Mouse (Mus musculus): ENCODE results near the gene Siva1. TPM values are rescaled to one million over a fixed set of nuclear protein-coding genes. Genes with fewer than 3 reads are reported as not detected.

Gene Siva1
- polyA plus RNA-seq, 1 experiment from 2014 or later, result 106 TPM

DNA sequence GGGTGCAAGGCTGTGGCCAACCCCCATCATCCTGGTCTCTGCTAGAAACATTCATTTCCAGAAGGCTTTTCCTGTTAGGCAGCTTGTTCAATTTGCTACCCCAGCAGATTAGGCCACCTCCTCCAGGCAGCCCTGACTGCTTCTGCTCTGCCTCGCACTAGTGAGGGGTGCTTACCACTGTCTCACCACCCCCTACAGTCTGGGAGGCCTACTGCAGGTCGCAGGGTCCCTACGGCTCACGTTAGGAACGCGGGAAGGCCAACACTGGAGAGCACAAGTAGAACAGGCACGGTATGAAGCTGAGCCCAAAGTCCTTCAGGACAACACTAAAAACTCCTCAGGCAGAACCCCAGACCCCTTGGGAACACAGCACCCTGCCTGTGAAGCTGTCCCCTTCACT lies 27.4 kb downstream of the Siva1 start:
- peaks cover 39% of the 10 kb centered on the region for H3K36me3 ChIP-seq (replicated peaks)
- H3K9ac ChIP-seq, result no peak overlapping the region
- H3K9me3 ChIP-seq (replicated peaks), result no peaks in the 10 kb centered on the region
- H3K4me2 ChIP-seq, result peak overlapping the region; percentile 96
- peaks cover 69% of the 10 kb centered on the region for H3K4me1 ChIP-seq (replicated peaks)
- no peak overlapping the region for H3K4me3 ChIP-seq (replicated peaks)
- H3K27me3 ChIP-seq, result peaks cover 17% of the 10 kb centered on the region
- no peak overlapping the region for H3K27ac ChIP-seq (replicated peaks)
- no peak for ATAC-seq (ENCODE audit: insufficient read depth)
- WGBS (ENCODE audit: insufficient replicate concordance), result 79% methylated on average over 7 of the region's 7 CpGs

DNA sequence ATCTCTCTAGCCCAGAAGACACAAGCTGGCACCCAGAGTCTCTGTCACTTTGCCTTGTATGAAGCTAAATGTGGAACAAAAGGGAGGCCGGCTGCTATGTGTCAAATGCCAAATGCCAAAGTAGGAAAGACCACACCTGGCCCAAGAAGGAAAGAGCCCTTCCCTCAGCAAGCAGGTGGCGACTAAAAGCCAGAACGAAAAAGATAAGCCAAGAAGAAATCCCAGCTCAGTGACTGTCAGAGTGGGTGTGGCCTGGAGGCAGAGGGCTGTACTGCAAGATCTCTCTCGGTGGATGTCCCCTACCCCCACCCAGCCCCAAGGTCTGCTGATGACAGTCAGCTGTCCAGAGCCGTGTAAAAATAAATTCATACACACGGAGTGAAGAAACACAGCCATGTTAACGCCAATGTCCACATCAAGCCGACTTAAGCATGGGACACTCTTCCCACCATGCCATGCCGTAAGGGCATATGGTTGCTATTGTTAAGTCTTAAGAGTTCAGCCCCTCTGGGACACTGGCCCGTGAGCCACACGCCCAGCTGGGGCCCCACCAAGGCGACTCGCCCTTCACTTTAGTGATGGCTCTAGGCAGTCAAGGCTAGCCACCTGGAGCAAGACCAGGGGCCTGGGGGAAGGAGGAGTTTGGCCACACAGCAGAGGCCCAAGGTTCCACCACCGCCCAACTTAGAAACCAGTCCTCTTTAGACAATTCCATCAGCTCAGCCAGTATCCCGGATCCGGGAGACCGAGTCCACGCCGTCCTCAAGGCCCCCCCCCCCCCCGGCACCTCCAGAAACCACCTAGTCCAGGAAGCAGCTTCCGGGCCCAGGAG lies 28.5 kb downstream of the Siva1 start:
- peak overlapping the region; percentile 83 for H3K9ac ChIP-seq
- H3K4me2 ChIP-seq, result peak overlapping the region; percentile 96
- H3K4me1 ChIP-seq (replicated peaks), result peaks cover 68% of the 10 kb centered on the region
- 4% methylated on average over 19 of the region's 21 CpGs for WGBS (ENCODE audit: insufficient replicate concordance)
- no peaks in the 10 kb centered on the region for H3K9me3 ChIP-seq (replicated peaks)
- peaks cover 28% of the 10 kb centered on the region for H3K27me3 ChIP-seq
- peak overlapping the region; percentile 88 for H3K27ac ChIP-seq (replicated peaks)
- ATAC-seq (ENCODE audit: insufficient read depth), result no peak
- H3K4me3 ChIP-seq (replicated peaks), result peak overlapping the region; percentile 83
- peaks cover 33% of the 10 kb centered on the region for H3K36me3 ChIP-seq (replicated peaks)

DNA sequence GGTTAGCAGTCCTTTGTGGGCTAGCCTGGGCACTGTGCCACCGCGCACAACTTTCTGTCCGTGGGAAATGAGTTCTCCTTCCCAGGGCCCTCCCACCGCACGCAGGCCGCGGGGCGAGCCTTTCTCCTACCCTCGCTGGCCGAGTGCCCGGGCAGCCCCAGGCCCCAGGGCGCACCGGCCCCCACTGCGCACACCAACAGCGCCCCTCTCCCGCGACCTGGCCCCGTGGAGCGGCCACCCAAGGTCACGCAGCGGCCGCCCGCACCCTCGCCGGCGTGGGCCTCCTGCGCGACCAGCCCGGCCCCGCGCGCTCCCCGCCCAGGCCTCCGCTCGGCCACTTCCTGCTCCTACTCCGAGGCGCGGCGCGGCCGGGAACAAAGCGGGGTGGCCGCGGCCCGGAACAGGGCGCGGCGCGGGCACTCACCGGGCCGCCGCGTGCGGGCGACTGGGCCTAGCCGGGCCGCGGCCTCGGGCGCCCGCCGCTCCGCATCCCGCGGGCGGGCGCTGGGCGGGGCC lies 29.2 kb downstream of the Siva1 start:
- peak; percentile 36 for ATAC-seq (ENCODE audit: insufficient read depth)
- peak overlapping the region; percentile 88 for H3K27ac ChIP-seq (replicated peaks)
- no peaks in the 10 kb centered on the region for H3K9me3 ChIP-seq (replicated peaks)
- peak overlapping the region; percentile 83 for H3K9ac ChIP-seq
- H3K27me3 ChIP-seq, result peaks cover 35% of the 10 kb centered on the region
- H3K4me2 ChIP-seq, result peak overlapping the region; percentile 96
- WGBS (ENCODE audit: insufficient replicate concordance), result under 1% methylated on average over 41 of the region's 68 CpGs
- H3K36me3 ChIP-seq (replicated peaks), result peaks cover 26% of the 10 kb centered on the region
- peak overlapping the region; percentile 83 for H3K4me3 ChIP-seq (replicated peaks)
- H3K4me1 ChIP-seq (replicated peaks), result peaks cover 69% of the 10 kb centered on the region

DNA sequence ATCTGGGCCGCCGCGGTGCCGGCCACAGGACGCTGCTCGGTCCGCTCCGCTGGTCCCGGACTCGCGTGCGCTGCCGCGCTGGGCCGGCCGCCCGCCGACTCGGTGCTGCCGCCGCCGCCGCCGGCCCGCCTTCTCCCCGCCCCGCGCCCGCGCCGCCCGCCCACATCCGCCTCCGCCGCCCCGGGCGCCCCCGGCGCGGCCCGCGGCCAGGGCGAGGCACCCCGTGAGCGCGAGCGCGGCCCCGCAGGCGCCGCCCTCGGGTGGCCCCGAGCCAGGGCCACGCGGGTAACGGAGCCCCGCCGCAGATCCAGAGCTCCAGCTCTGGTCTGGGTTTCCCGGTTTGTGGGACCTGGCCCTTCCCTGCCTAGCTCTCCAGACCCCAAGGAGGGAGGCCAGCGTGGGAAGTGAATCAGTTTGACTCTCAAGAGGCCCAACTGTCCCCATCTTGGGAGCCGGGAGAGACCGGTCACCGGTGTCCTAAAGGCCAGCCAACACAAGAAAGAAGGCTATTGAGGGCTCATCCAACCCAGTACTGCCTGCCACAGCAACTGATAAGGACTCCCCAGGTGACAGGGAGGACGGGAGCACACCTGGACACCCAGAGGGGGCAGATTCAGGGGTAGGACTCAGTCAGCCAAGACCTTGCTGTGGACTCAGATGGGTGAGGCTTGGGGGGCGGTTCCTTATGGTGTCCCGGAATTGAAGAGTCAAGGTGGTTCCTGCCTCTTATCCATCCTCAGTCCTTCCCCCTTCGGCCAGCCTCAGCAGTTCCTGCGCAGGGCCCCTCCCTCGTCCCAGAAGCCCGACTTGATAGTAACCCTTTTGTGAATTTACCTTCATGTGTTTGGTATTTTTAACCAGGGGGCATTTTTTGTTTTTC lies 29.9 kb downstream of the Siva1 start, which contains the start of gene Akt1:
TSS of gene Akt1 (minus strand) at position 753 of the 880 bp plus-strand sequence.
- Histone ChIP-seq H3K4me2 (peak within 1 kb of the TSS; percentile 96), H3K27ac (replicated peaks) (peak within 1 kb of the TSS; percentile 88), H3K4me1 (replicated peaks) (peaks cover 69% of the 10 kb centered on the region), H3K27me3 (peaks cover 42% of the 10 kb centered on the region), H3K9ac (peak within 1 kb of the TSS; percentile 83), H3K36me3 (replicated peaks) (peaks cover 20% of the 10 kb centered on the region), H3K9me3 (replicated peaks) (no peaks in the 10 kb centered on the region), H3K4me3 (replicated peaks) (peak within 1 kb of the TSS; percentile 83)
- under 1% methylated on average over 44 of the region's 70 CpGs for WGBS (ENCODE audit: insufficient replicate concordance)
- peak; percentile 72 for ATAC-seq (ENCODE audit: insufficient read depth)

DNA sequence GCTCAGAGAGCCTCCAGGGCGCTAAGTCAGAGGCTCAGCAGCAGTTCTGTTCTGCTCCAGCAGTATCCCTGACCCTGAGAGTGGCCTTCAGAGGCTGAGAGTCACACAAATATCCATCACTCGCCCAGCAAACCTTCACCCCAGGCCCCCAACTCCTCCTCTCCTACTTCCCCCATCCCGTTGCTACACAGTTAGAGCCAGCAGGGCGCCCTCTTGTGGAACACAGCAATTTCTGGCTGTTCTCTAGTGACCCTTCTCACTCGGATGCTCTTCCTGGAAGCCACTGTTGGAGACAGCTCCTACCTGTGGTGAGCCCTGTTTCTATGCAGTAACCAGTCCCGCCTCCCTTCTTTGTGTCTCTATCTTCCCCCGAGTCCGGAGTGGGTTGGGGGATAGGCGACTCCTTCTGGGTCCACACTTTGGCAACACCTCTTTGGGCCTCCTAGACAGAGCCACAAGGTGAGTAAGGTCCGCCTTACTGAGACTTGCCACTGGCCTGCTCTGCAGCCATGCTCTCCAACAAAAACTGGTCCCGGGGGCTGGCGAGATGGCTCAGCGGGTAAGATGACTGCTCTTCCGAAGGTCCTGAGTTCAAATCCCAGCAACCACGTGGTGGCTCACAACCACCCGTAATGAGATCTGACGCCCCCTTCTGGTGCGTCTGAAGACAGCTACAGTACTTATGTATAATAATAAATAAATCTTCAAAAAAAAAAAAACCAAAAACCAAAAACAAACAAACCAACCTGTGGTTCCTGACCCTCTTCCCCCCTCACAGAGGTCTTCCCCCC lies 31.0 kb downstream of the Siva1 start:
- peak; percentile 27; the same call in 1 of the 2 replicates for ATAC-seq (ENCODE audit: insufficient read depth)
- H3K4me2 ChIP-seq, result peak overlapping the region; percentile 96
- H3K9me3 ChIP-seq (replicated peaks), result no peaks in the 10 kb centered on the region
- peak overlapping the region; percentile 83 for H3K4me3 ChIP-seq (replicated peaks)
- WGBS (ENCODE audit: insufficient replicate concordance), result 14% methylated on average over 18 of the region's 18 CpGs
- peaks cover 67% of the 10 kb centered on the region for H3K4me1 ChIP-seq (replicated peaks)
- peak overlapping the region; percentile 88 for H3K27ac ChIP-seq (replicated peaks)
- peaks cover 53% of the 10 kb centered on the region for H3K27me3 ChIP-seq
- 0 out of 2 replicates have a peak, but pooled peaks cover 9% of the 10 kb centered on the region for H3K36me3 ChIP-seq (replicated peaks)
- peak overlapping the region; percentile 83 for H3K9ac ChIP-seq

DNA sequence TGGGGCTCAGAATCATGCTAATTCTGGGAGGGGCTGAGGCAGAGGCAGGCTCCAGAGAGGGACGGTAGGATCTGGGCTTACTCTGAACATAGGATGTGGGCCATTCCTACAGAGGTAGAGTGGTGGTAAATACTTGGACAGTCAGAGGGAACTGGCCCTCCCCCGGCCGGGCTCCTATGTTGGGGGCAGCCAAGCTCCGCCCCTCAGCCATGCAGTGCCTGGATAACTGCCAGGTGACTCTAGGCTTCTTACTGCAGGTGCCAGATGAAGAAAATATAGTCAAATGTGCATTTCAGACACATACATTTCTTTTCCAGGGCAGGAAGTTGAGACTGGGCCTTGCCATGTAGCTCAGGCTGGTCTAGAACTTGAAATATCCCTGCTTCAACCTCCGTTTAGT lies 32.6 kb downstream of the Siva1 start:
- ATAC-seq (ENCODE audit: insufficient read depth), result no peak
- H3K4me2 ChIP-seq, result no peak overlapping the region
- H3K36me3 ChIP-seq (replicated peaks), result no peaks in the 10 kb centered on the region
- no peaks in the 10 kb centered on the region for H3K9me3 ChIP-seq (replicated peaks)
- no peak overlapping the region for H3K9ac ChIP-seq
- H3K27ac ChIP-seq (replicated peaks), result no peak overlapping the region
- 42% methylated on average over 5 of the region's 5 CpGs for WGBS (ENCODE audit: insufficient replicate concordance)
- peaks cover 69% of the 10 kb centered on the region for H3K27me3 ChIP-seq
- H3K4me3 ChIP-seq (replicated peaks), result no peak overlapping the region
- H3K4me1 ChIP-seq (replicated peaks), result peaks cover 51% of the 10 kb centered on the region

DNA sequence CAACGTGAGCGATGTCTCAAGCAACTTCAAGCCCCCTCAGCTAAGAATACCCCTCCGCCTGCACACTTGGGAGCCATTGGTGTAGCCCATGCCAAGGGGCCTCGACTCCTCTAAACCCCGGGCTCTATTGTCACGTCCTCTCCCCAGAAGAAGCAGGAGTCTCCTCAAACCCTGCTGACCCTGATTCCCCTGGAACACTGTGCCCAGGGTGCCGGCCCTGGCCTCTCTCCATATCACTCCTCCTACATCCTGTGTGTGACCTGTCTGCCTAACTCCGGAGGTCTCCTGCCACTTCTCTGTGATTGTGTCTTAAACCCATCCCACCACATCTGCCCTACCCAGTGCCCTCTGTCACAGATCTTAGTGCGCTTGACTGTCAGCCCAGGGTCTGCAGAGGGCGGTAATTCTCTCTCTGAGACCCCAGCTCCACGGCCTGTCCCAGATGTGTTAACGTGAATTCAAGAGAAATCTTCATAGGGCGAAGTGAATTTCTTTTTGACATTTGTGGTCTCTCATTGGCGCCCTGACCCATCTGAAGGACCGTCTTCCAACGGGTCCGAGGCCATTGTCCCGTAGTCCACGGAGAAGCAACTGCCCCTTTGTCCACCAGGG lies 33.6 kb downstream of the Siva1 start:
- ATAC-seq (ENCODE audit: insufficient read depth), result no peak
- Histone ChIP-seq H3K27me3 (peaks cover 79% of the 10 kb centered on the region), H3K4me2 (peak overlapping the region; percentile 82), H3K9me3 (replicated peaks) (no peaks in the 10 kb centered on the region), H3K27ac (replicated peaks) (no peak overlapping the region), H3K4me1 (replicated peaks) (peaks cover 41% of the 10 kb centered on the region), H3K9ac (peak overlapping the region; percentile 51), H3K36me3 (replicated peaks) (no peaks in the 10 kb centered on the region), H3K4me3 (replicated peaks) (peak overlapping the region; percentile 63)
- 26% methylated on average over 19 of the region's 19 CpGs for WGBS (ENCODE audit: insufficient replicate concordance)

DNA sequence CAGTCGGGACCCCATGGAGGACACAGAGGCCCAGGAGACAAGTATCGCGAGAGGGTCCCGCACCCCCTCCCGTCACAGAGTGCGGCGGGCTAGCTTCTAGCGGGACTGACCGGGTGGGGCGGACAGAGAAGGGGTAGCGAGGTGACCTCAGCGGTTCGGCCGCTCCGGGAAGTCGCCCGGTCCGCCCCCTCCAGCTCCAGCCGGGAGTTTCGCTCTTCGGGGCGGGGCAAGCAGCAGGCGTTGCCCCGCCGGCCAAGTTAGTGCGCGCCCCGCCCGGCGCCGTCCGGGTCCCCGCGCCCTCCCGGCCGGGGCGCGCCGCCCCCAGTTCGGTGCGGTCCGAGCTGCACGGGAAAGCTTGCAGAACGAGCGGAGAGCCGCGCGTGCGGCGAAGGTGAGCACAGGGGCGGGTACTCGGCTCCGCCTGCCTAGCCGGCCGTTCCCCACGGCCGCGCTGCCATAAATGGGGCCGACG lies 34.1 kb downstream of the Siva1 start, which contains the start of gene Zbtb42:
TSS of gene Zbtb42 (plus strand) at position 274 of the 472 bp plus-strand sequence.
- Histone ChIP-seq H3K9ac (peak within 1 kb of the TSS; percentile 51), H3K4me2 (peak within 1 kb of the TSS; percentile 82), H3K27me3 (peaks cover 84% of the 10 kb centered on the region), H3K9me3 (replicated peaks) (no peaks in the 10 kb centered on the region), H3K4me1 (replicated peaks) (peaks cover 36% of the 10 kb centered on the region), H3K27ac (replicated peaks) (no peak within 1 kb of the TSS), H3K4me3 (replicated peaks) (peak within 1 kb of the TSS; percentile 63), H3K36me3 (replicated peaks) (no peaks in the 10 kb centered on the region)
- ATAC-seq (ENCODE audit: insufficient read depth), result no peak
- under 1% methylated on average over 60 of the region's 60 CpGs for WGBS (ENCODE audit: insufficient replicate concordance)

DNA sequence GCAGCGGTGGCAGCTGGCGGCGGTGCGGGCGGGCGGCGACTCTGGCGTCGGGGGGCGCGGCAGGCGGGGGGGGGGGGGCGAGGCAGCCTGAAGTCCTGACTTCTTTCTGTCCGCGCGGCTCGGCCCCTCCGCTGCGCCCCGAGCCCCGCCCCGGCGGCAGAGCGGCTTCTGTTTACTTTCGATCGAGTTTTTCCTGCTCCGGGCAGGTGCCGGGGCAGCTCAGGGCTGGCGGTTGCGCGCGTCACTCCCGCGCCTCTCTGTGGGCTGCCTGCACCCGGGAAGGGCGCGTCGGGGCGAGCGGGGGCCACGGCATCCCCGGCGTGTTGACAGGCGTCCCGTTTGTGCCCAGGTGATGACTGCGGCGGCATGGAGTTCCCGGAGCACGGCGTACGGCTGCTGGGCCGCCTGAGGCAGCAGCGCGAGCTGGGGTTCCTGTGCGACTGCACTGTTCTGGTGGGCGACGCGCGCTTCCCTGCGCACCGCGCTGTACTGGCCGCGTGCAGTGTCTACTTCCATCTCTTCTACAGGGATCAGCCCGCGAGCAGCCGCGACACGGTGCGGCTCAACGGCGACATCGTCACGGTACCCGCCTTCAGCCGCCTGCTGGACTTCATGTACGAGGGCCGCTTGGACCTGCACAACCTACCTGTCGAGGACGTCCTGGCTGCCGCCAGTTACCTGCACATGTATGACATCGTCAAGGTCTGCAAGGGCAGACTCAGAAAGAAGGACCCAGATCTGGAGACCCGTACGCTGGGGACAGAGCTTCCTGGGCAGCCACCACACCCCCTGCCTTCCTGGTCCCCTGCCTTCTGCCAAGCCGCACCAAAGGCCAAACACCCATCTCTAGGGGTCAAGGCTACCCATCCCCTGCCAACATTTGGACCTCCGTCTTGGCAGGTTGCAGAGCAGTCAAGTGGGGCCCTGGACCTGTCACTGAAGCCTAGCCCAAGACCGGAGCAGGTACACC lies 34.8 kb downstream of the Siva1 start:
- H3K36me3 ChIP-seq (replicated peaks), result no peaks in the 10 kb centered on the region
- ATAC-seq (ENCODE audit: insufficient read depth), result no peak
- peak overlapping the region; percentile 82 for H3K4me2 ChIP-seq
- no peaks in the 10 kb centered on the region for H3K9me3 ChIP-seq (replicated peaks)
- peaks cover 87% of the 10 kb centered on the region for H3K27me3 ChIP-seq
- H3K4me1 ChIP-seq (replicated peaks), result peaks cover 33% of the 10 kb centered on the region
- H3K27ac ChIP-seq (replicated peaks), result no peak overlapping the region
- peak overlapping the region; percentile 51 for H3K9ac ChIP-seq
- H3K4me3 ChIP-seq (replicated peaks), result peak overlapping the region; percentile 63
- 7% methylated on average over 76 of the region's 87 CpGs for WGBS (ENCODE audit: insufficient replicate concordance)
